Mouse (Mus musculus): ENCODE results near the gene Rft1. TPM values are rescaled to one million over a fixed set of nuclear protein-coding genes. Genes with fewer than 3 reads are reported as not detected.

Rft1 gene
- polyA plus RNA-seq, 1 experiment from 2014 or later: 9.0 TPM

GRCm38 (mm10) chr14:30619982-30620578, 34.1 kb upstream of the Rft1 start:
- no peaks in the 10 kb centered on the region for H3K36me3 ChIP-seq
- H3K27ac ChIP-seq (replicated peaks): no peak overlapping the region
- 0 out of 2 replicates have a peak, but pooled peaks cover 3% of the 10 kb centered on the region for H3K27me3 ChIP-seq (replicated peaks)
- no peak for ATAC-seq (ENCODE audit: low FRiP score)
- no peak overlapping the region for H3K9ac ChIP-seq (replicated peaks)
- peaks cover 4% of the 10 kb centered on the region for H3K4me1 ChIP-seq
- H3K4me3 ChIP-seq (replicated peaks): no peak overlapping the region
- 84% methylated on average over 7 of the region's 7 CpGs for WGBS
- no peaks in the 10 kb centered on the region for H3K9me3 ChIP-seq (replicated peaks)
- H3K4me2 ChIP-seq: no peak overlapping the region

DNA sequence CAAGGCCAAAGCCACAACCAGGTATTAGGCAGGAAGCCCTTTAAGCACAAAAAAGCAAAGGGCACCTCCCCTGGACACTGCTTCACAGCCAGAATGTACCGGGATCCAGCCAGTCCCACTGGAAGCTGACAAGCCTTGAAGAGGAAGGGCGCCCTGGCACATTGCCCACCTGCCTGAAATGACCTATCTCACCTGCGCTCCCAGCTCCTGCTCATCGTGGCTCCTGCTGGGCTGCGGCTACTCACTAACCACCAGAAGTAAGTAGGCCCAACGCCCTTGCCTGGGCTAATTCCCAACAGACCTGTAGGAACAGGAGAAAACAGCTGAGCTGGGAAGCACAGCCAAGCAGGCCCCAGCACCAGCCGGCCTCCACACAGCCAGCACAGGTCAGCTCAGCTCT, 32.0 kb upstream of the Rft1 start:
- WGBS: 86% methylated on average over 7 of the region's 7 CpGs

GRCm38 (mm10) chr14:30622556-30622955, 31.6 kb upstream of the Rft1 start:
- Histone ChIP-seq H3K4me3 (replicated peaks) (no peak overlapping the region), H3K36me3 (no peaks in the 10 kb centered on the region), H3K4me1 (peaks cover 22% of the 10 kb centered on the region), H3K9ac (replicated peaks) (no peak overlapping the region), H3K4me2 (no peak overlapping the region), H3K27me3 (replicated peaks) (0 out of 2 replicates have a peak, but pooled peaks cover 6% of the 10 kb centered on the region), H3K27ac (replicated peaks) (no peak overlapping the region), H3K9me3 (replicated peaks) (no peaks in the 10 kb centered on the region)
- WGBS: 95% methylated on average over 8 of the region's 8 CpGs
- ATAC-seq (ENCODE audit: low FRiP score): no peak

More for the DNA sequence above, 32.0 kb upstream of the Rft1 start:
- ATAC-seq (ENCODE audit: low FRiP score): no peak
- Histone ChIP-seq H3K4me1 (peaks cover 22% of the 10 kb centered on the region), H3K9me3 (replicated peaks) (no peaks in the 10 kb centered on the region), H3K4me3 (replicated peaks) (no peak overlapping the region), H3K4me2 (no peak overlapping the region), H3K9ac (replicated peaks) (no peak overlapping the region), H3K27me3 (replicated peaks) (0 out of 2 replicates have a peak, but pooled peaks cover 6% of the 10 kb centered on the region), H3K27ac (replicated peaks) (no peak overlapping the region), H3K36me3 (no peaks in the 10 kb centered on the region)

DNA sequence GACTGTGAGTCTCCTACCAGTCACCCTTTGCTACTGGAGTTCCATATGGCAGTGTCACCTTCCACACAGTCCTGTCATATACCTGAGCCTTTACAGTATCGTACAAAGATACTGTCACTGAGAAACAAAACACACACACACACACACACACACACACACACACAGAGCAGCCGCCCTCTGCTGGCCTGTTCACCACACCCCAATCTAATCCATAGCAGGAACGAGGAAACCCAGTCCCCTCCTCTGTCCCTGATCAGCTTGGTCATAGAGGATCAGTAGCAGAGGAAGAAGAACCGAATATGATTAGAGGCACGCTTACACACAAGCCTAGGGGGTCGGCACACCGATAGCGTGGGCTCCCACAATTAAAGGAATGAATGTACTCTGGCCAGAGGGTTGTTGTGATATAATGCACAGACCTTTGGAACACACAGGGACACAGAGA, 29.9 kb upstream of the Rft1 start:
- Histone ChIP-seq H3K4me1 (peaks cover 22% of the 10 kb centered on the region), H3K9me3 (replicated peaks) (no peaks in the 10 kb centered on the region), H3K27me3 (replicated peaks) (0 out of 2 replicates have a peak, but pooled peaks cover 6% of the 10 kb centered on the region), H3K27ac (replicated peaks) (no peak overlapping the region), H3K4me3 (replicated peaks) (peak overlapping the region; percentile 55), H3K36me3 (no peaks in the 10 kb centered on the region), H3K4me2 (peak overlapping the region; percentile 62), H3K9ac (replicated peaks) (no peak overlapping the region)
- ATAC-seq (ENCODE audit: low FRiP score): no peak
- 61% methylated on average over 8 of the region's 8 CpGs for WGBS

GRCm38 (mm10) chr14:30625131-30625807, 28.9 kb upstream of the Rft1 start:
- Histone ChIP-seq H3K9ac (replicated peaks) (peak overlapping the region; percentile 44), H3K9me3 (replicated peaks) (no peaks in the 10 kb centered on the region), H3K27me3 (replicated peaks) (0 out of 2 replicates have a peak, but pooled peaks cover 6% of the 10 kb centered on the region), H3K4me2 (peak overlapping the region; percentile 62), H3K4me1 (peaks cover 22% of the 10 kb centered on the region), H3K36me3 (no peaks in the 10 kb centered on the region), H3K4me3 (replicated peaks) (peak overlapping the region; percentile 55), H3K27ac (replicated peaks) (peak overlapping the region; percentile 63; the same call in 1 of the 2 replicates)
- 1% methylated on average over 39 of the region's 39 CpGs for WGBS
- ATAC-seq (ENCODE audit: low FRiP score): peak; percentile 26

DNA sequence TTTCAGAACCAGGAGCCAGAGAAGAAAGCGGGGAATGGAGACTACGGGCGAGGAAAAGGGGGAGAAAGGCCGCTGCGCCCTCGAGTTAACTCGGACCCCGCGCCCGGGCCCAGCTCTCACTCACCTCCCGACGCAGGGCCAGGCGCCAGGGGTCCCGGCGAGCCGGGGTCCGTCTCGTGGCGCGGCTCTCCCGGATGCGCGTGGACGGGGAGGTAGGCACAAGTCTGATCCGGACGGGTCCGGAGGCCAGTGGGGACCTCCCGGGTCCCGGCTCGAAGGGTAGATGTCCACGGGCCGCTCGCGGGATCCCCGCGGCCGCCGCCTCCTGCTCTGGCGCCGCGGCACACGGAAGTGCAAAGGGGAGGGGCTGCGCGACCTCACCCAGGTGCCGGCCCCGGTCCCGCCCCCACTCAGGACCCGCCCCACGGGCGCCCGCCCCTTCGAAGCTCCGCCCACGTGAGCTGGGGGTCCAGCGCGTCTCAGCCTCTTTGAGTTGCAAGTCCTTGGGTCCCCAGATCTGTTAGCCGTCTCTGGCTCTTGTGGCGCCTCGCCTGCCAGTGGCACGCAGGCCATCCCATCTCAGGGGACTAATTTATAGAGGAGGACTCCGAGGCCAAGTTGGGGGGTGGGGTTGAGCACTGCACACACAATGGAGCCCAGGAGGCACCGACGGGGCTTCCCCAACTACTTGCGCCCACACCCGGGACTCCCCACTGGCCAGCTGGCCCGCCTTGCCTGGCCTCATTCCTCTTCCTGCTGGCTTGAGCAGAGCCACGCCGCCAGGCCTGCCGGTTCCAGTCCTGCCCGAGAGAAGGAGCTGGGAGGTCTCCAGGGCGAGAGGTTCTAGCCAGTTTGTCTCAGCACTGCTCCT, 28.1 kb upstream of the Rft1 start, which contains the start of gene Prkcd:
Gene Prkcd, minus strand, starts transcription at position 355 of the 871 bp plus-strand sequence.
- H3K4me3 ChIP-seq (replicated peaks): peak within 1 kb of the TSS; percentile 55
- H3K36me3 ChIP-seq: no peaks in the 10 kb centered on the region
- peak; percentile 71 for ATAC-seq (ENCODE audit: low FRiP score)
- peaks cover 22% of the 10 kb centered on the region for H3K4me1 ChIP-seq
- WGBS: under 1% methylated on average over 50 of the region's 71 CpGs
- H3K9ac ChIP-seq (replicated peaks): peak within 1 kb of the TSS; percentile 44
- H3K4me2 ChIP-seq: peak within 1 kb of the TSS; percentile 62
- H3K9me3 ChIP-seq (replicated peaks): no peaks in the 10 kb centered on the region
- peak within 1 kb of the TSS; percentile 63 for H3K27ac ChIP-seq (replicated peaks)
- H3K27me3 ChIP-seq (replicated peaks): 0 out of 2 replicates have a peak, but pooled peaks cover 6% of the 10 kb centered on the region

DNA sequence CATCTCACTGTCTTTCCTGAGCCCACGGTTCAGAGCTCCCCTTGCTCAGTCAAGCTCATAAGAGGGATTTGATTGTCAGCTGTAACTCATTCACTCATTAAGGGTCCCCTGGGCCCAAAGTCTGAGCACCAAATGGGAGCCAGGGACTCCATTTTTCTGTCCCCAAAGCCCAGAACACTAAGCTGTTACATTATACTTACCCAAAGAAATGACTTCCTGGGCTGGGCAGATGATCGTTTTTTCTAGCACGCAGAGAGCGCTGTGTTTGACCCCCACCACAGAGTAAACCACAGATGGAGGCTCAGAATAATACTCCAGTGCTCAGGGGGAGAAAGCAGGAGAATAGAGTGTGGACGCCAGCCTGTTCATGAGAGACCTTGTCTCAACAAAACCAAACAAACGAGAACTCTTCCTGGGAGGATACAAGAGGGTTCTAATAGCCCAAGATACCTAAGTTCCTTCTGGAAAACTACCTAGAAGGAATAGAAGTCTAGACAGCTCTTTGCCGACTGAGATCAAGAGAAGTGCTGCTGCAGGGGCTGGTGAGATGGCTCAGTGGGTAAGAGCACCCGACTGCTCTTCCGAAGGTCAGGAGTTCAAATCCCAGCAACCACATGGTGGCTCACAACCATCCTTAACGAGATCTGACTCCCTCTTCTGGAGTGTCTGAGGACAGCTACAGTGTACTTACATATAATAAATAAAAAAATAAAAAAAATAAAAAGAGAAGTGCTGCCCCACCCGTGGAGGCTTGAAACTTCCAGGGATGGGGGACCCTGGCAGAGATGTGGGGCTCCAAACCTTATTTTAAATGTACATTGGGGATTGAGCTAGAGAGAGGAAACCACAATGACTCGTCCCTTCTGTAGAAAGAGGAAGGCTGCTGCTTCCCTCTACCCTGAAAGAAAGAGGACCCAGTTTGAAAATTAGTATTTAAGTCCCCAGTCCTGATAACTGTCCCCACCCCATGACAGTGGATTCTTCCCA, 27.1 kb upstream of the Rft1 start:
- H3K27me3 ChIP-seq (replicated peaks): 0 out of 2 replicates have a peak, but pooled peaks cover 6% of the 10 kb centered on the region
- peak overlapping the region; percentile 55 for H3K4me3 ChIP-seq (replicated peaks)
- 53% methylated on average over 12 of the region's 12 CpGs for WGBS
- peak overlapping the region; percentile 44; the same call in 1 of the 2 replicates for H3K9ac ChIP-seq (replicated peaks)
- H3K36me3 ChIP-seq: no peaks in the 10 kb centered on the region
- H3K9me3 ChIP-seq (replicated peaks): no peaks in the 10 kb centered on the region
- peaks cover 27% of the 10 kb centered on the region for H3K4me1 ChIP-seq
- 0 out of 2 replicates have a peak, but pooled peaks have one; percentile 4 for ATAC-seq (ENCODE audit: low FRiP score)
- peak overlapping the region; percentile 56; the same call in 1 of the 2 replicates for H3K27ac ChIP-seq (replicated peaks)
- H3K4me2 ChIP-seq: peak overlapping the region; percentile 62

GRCm38 (mm10) chr14:30628235-30628634, 25.9 kb upstream of the Rft1 start:
- Histone ChIP-seq H3K9me3 (replicated peaks) (no peaks in the 10 kb centered on the region), H3K4me3 (replicated peaks) (no peak overlapping the region), H3K36me3 (no peaks in the 10 kb centered on the region), H3K27me3 (replicated peaks) (0 out of 2 replicates have a peak, but pooled peaks cover 6% of the 10 kb centered on the region), H3K4me1 (peaks cover 27% of the 10 kb centered on the region), H3K4me2 (no peak overlapping the region), H3K9ac (replicated peaks) (no peak overlapping the region), H3K27ac (replicated peaks) (no peak overlapping the region)
- no peak for ATAC-seq (ENCODE audit: low FRiP score)
- WGBS: 89% methylated on average over 5 of the region's 5 CpGs

DNA sequence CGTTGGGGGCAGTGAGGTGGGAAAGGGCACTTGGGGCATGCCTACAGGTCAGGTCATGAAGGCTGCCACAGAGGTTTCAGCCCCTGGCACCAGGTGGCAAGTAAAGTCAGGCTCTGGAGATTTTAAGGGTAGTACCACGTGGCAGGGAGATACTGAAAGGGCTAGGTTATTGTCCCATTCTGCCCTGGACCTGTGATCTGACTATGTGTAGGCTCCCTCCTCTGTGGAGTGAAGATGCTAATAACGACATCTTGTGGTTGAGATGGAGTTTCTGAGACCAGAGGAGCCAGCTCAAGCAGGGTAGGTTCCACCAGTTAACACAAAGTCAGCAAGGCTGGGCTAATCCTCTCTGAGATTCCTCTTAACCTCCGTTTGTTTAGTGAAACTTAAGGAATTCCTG, 24.3 kb upstream of the Rft1 start:
- 64% methylated on average over 4 of the region's 4 CpGs for WGBS
- Histone ChIP-seq H3K4me2 (no peak overlapping the region), H3K9me3 (replicated peaks) (no peaks in the 10 kb centered on the region), H3K4me3 (replicated peaks) (no peak overlapping the region), H3K9ac (replicated peaks) (no peak overlapping the region), H3K27me3 (replicated peaks) (0 out of 2 replicates have a peak, but pooled peaks cover 5% of the 10 kb centered on the region), H3K27ac (replicated peaks) (no peak overlapping the region), H3K36me3 (no peaks in the 10 kb centered on the region), H3K4me1 (peaks cover 26% of the 10 kb centered on the region)
- no peak for ATAC-seq (ENCODE audit: low FRiP score)

- Histone ChIP-seq H3K4me1 (peaks cover 14% of the 10 kb centered on the region), H3K9ac (replicated peaks) (no peak overlapping the region), H3K4me3 (replicated peaks) (no peak overlapping the region), H3K36me3 (no peaks in the 10 kb centered on the region), H3K27ac (replicated peaks) (no peak overlapping the region), H3K9me3 (replicated peaks) (no peaks in the 10 kb centered on the region), H3K4me2 (no peak overlapping the region), H3K27me3 (replicated peaks) (no peaks in the 10 kb centered on the region)
- no peak for ATAC-seq (ENCODE audit: low FRiP score)
- WGBS: 70% methylated on average over 5 of the region's 5 CpGs
Measured at GRCm38 (mm10) chr14:30630811-30631576, 23.2 kb upstream of the Rft1 start.
